Comparison of ENCODE assay signal across 10 mouse cellular contexts in genomic region chr8:119424740-119425139, GRCm38 (mm10). TPM values are rescaled to one million over a fixed set of nuclear protein-coding genes. Genes with fewer than 3 reads are reported as not detected.
DNase-seq lines count a peak whose midpoint lies in the region; ATAC-seq lines count a peak whose summit lies in the region.
"Had no signal": no experiment of that assay in that cellular context is flagged by ENCODE, and none has a peak within 500 bp of the region (broad histone marks: within the 10 kb centered on the region; RNA-seq: fewer than 3 reads in every experiment).

No protein-coding gene starts in this region.

- peak overlapping the region; percentile 69 for H3K27ac ChIP-seq in heart, embryonic 15.5 days

- DNase-seq in heart, adult 8-10 months (ENCODE audit: low spot score) = no peak
- peak; percentile 66 for DNase-seq in 416B (ENCODE audit: low read depth)
- DNase-seq in lung, postnatal 25 days (ENCODE audit: low spot score) = peak; percentile 24
- no peak for DNase-seq in yolk sac, embryonic 10.5 days (ENCODE audit: low spot score)
- no peak for DNase-seq in left cerebral cortex, adult 18-20 months (ENCODE audit: low spot score in 2 of 2)
- no peak for DNase-seq in frontal cortex, adult 2 months (ENCODE audit: extremely low spot score in 1 of 2, low spot score in 1 of 2)

- H3K4me2 ChIP-seq in heart, embryonic 15.5 days = no peak overlapping the region; the same call in 1 of the 2 replicates

- H3K9ac ChIP-seq in heart, embryonic 15.5 days = no peak overlapping the region

- 61% methylated on average over 10 of the region's 10 CpGs for WGBS in heart, embryonic 15.5 days

- H3K4me3 ChIP-seq in heart, embryonic 15.5 days = no peak overlapping the region
- H3K4me3 ChIP-seq: myocyte had no signal

- no peaks in the 10 kb centered on the region for H3K27me3 ChIP-seq in heart, embryonic 15.5 days

- no peaks in the 10 kb centered on the region for H3K9me3 ChIP-seq in heart, embryonic 15.5 days (replicated peaks)

- H3K4me1 ChIP-seq in heart, embryonic 15.5 days (replicated peaks) = peaks cover 66% of the 10 kb centered on the region

- H3K36me3 ChIP-seq in heart, embryonic 15.5 days = no peaks in the 10 kb centered on the region

- ATAC-seq in heart, embryonic 15.5 days (replicated peaks; ENCODE audit: insufficient number of reproducible peaks, insufficient read depth, low FRiP score, low read depth) = no peak
- ATAC-seq in granulocyte monocyte progenitor cell, adult 5-6 weeks (replicated peaks; ENCODE audit: poor library complexity, severe bottlenecking) = peak; percentile 49

RNA-seq across cellular contexts. Expression of gene Osgin1, which starts 9.2 kb away (rescaled TPM):
- polyA plus RNA-seq in heart, embryonic 15.5 days (2015; fragmentation: Nextera tagmentation; extraction: Ambion mirVana) = 0.67 and 1.4 TPM in 2 replicates
- total RNA-seq in heart, adult 8-10 months (2022) = 1 to 10 TPM; 3.4 to 7.6 (median 5.8) TPM
- 1.0 and 4.3 TPM in 2 replicates for total RNA-seq in granulocyte monocyte progenitor cell, adult 5-6 weeks (2014; fragmentation: Nextera tagmentation)
- total RNA-seq in granulocyte monocyte progenitor cell, adult 5-6 weeks (2017) = 0.93 and 1.8 TPM in 2 replicates
- under 1 TPM; 0.45 to 0.72 TPM for total RNA-seq in left cerebral cortex, adult 18-20 months (2021)
- polyA plus RNA-seq in frontal cortex, adult 2 months (2012; rRNA removed) = 1.7 and 1.8 TPM in 2 replicates

RNA-seq across cellular contexts. Expression of gene Necab2, which starts 21.8 kb away (rescaled TPM):
- polyA plus RNA-seq in heart, embryonic 15.5 days (2015; fragmentation: Nextera tagmentation; extraction: Ambion mirVana) = 0.16 and 0.20 TPM in 2 replicates
- not detected for total RNA-seq in heart, adult 8-10 months (2022)
- not detected in 2 replicates for total RNA-seq in granulocyte monocyte progenitor cell, adult 5-6 weeks (2014; fragmentation: Nextera tagmentation)
- total RNA-seq in granulocyte monocyte progenitor cell, adult 5-6 weeks (2017) = not detected in 2 replicates
- total RNA-seq in left cerebral cortex, adult 18-20 months (2021) = 10 to 100 TPM; 72.8 to 99.1 TPM
- polyA plus RNA-seq in frontal cortex, adult 2 months (2012; rRNA removed) = 62.7 and 68.0 TPM in 2 replicates
- total RNA-seq: heart, postnatal 36 days had no signal
- polyA plus RNA-seq: myocyte had no signal

RNA-seq across cellular contexts. Expression of gene Mlycd, which starts 30.1 kb away (rescaled TPM):
- 19.1 and 21.1 TPM in 2 replicates for polyA plus RNA-seq in heart, embryonic 15.5 days (2015; fragmentation: Nextera tagmentation; extraction: Ambion mirVana)
- 100 to 1,000 TPM; 102 to 129 (median 123) TPM for total RNA-seq in heart, adult 8-10 months (2022)
- 15.5 and 17.4 TPM in 2 replicates for total RNA-seq in granulocyte monocyte progenitor cell, adult 5-6 weeks (2014; fragmentation: Nextera tagmentation)
- 10.4 and 11.1 TPM in 2 replicates for total RNA-seq in granulocyte monocyte progenitor cell, adult 5-6 weeks (2017)
- total RNA-seq in left cerebral cortex, adult 18-20 months (2021) = 10 to 100 TPM; 27.1 to 28.1 TPM
- 23.0 and 24.4 TPM in 2 replicates for polyA plus RNA-seq in frontal cortex, adult 2 months (2012; rRNA removed)

Comparison
In these comparisons a context has a peak if more than half of its experiments do, and no peak if none do; other contexts are left out.
1. DNase-seq: peak in 416B (single experiment) and lung, postnatal 25 days (single experiment); none in heart, adult 8-10 months (single experiment), yolk sac, embryonic 10.5 days (single experiment), left cerebral cortex, adult 18-20 months (0 of 2) and frontal cortex, adult 2 months (0 of 2).
2. RNA of gene Necab2, which starts 21.8 kb away (total RNA-seq): 72.8 to 99.1 TPM in left cerebral cortex, adult 18-20 months; not detected in heart, adult 8-10 months and not detected in granulocyte monocyte progenitor cell, adult 5-6 weeks; every median in the first group is over 10 times any median in the second.